Mouse (Mus musculus) liver, adult 2 months (tissue): ENCODE measurements around the gene Phf21b.

ENCODE experiments used
- CTCF ChIP-seq: fragments of 200-500 bp; IDR thresholded peaks from 2 replicates; pipeline ENCODE4 v1.5.1; 2011; ENCODE audit warnings: low read depth, low read length, control low read depth
- POLR2A ChIP-seq: fragments of 200-500 bp; IDR thresholded peaks from 2 replicates; pipeline ENCODE4 v1.6.1; 2011; ENCODE audit warnings: low read length, control low read depth; ENCODE audit not compliant: insufficient read depth; ENCODE audit errors: extremely low read depth

DNA sequence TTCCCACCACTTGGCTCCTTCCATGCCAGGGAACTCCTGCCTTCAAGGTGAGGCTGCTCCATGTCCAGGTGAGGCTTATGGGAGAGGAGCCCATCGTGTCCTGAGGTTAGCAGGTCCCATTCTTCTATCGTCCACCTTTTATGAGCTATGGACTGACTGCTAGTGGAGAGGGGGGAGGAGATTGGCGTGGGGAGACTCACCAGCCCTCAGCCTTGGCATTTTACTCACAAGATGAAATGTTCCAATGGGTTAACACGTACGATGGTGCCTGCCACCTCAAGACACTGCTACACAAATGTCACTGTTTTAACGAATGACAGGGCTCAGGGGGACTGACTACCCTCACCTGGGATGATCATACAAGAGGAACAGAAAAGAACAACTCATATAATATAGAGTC, 18.0 kb downstream of the Phf21b start:
- TF ChIP-seq CTCF: no peak
- TF ChIP-seq POLR2A: no peak
